Mouse (Mus musculus) embryonic fibroblast, embryonic 13.5 days (primary cell): Measurements from ENCODE around the gene Hoxb4.

Experiments
- CTCF ChIP-seq: IDR thresholded peaks from 2 replicates; pipeline ENCODE4 v1.5.1; 2011; ENCODE audit warnings: mild to moderate bottlenecking, control low read depth, low read length, moderate library complexity, borderline replicate concordance; ENCODE audit not compliant: insufficient read depth
- POLR2A ChIP-seq: IDR thresholded peaks from 2 replicates; pipeline ENCODE4 v1.6.1; 2011; ENCODE audit warnings: low read depth, mild to moderate bottlenecking, control low read depth, low read length, moderate library complexity

GRCm38 (mm10) chr11:96279421-96280233, 38.4 kb upstream of the Hoxb4 start:
- no peak for TF ChIP-seq POLR2A
- TF ChIP-seq CTCF = no peak
